Mouse (Mus musculus) ovary, adult 10 weeks (tissue): ENCODE data around the gene Kdelr3. TPM values are rescaled to one million over a fixed set of nuclear protein-coding genes. Genes with fewer than 3 reads are reported as not detected.

Experiments
- polyA plus RNA-seq: library from polyadenylated mRNA; stranded (reverse); fragments of 350-450 nt; fragmentation: Illumina TruSeq; extraction: RNeasy Lipid Tissue Mini Kit (QIAGEN cat#74804); gene quantifications from one replicate; pipeline ENCODE4 v1.2.3, GENCODE M21; 2014

Kdelr3 gene
- 14.0 TPM for polyA plus RNA-seq

DNA sequence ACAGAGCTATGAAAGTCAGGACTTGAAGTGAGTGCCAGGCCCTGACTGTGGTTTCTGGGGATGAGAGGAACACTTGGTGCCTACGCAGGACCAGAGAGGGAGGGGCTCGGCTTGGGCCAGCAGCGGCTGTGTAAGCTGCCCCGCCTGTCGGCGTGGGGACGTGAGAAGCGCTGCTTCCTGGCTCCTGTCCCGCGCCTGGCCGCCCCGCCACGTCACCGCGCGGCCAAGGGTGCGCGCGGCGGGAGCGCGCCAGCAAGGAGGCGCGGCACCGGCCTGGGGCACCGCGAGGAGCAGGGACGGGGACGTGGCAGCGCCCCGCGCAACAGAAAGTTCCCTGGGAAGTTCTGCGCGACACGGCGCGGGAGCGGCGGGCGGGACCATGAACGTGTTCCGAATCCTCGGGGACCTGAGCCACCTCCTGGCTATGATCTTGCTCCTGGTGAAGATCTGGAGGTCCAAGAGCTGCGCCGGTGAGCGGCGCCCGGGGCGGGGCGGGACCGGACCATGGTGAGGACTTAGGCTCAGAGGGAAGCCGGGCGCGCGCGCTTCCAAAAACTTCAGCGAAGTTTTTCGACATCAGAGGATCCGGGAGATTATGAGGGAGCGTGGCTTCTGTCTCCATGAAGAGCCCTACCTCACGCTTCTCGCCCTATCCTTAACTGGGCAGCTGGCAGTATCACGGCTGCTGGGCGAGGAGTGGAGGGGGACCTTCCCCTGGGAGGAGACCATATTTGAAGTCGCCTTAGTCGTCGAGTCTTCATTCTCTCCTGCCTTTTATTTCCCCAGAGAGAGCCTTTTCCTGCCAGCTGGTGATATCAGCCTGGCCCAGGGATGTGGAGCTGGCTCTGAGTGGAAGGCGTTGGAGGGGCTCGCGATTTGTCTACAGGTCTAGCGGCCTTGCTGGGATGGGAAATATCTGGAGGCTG is at the start of gene Kdelr3:
TSS of gene Kdelr3 (plus strand) at position 241 of the 926 bp plus-strand sequence.

DNA sequence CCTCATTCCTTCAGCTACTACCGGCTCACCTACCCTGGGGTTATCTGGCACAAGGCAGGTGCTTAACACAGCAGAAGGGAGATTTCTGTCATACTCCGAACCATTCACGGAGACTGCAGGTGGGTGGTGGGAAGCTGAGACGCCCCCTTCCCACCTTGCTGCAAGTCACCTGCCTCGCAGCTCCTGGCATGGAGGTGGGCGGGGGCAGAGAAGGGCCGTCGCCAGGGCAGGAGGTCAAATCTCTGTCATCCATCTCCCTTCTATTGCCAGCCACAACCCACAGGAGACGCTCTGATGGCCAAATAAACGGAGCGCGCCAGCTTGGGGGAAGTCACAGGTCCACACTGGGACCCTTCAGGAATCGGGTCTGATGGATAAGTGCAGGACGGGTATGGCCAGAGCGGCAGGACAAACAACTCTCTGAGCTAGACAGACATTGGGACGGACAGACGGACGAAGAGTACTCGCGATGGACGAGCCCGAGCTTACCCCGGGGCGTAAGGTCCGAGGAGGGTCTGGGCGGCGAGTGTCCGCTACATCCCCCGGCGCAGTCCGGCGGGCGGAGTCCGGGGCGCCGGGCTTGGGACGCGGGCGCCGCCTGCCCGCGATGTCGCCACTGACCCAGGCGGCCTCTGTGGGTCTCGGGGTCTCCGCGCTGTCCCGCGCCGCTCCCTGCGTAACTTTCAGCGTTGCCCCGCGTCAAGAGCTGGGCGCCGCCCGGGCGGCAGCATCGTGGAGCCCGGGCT is 11.3 kb upstream of the Kdelr3 start, which contains the start of gene Kcnj4:
TSS of gene Kcnj4 (minus strand) at position 535 of the 746 bp plus-strand sequence.

DNA sequence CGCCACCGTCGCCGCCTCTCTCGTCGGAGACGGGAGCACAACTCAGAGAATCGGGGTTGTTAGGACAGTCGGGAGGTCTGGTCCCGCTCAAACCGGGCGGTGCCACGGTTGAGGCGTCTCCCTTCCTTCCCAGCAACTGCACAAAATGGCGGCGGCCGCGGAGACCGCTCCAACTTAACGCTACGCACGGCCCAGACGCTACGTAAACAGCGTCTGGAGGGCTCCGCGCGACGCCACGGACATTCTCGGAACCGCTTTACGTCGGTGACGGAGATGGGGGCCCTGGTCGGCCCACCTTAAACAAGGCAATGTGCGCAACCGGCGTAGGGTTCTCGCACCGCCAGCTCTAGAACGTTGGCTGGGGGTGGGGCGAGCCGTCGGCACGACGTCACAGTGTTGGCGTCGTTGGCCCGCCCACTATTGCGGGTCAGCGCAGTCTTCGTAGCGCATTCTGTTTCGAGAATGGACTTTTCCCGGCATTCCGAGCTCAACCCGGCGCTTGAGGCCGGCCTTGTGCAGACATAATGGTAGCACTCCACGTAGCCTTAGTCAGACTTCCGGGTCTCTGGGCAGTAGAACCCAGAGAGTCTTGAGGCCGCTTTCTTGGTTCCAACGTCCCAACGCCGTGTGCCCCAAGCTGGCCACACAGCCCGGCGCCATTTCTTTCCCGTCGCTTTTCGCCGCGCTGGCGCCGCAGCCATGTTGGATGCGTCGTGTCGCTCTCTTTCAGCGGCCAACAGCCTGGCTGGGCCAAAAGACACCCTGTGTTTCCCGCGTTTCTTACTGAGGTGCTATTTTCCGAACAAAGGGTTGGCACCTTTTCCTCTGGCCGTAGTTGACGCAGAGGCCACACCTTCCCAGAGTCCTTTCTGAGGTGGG is 30.4 kb downstream of the Kdelr3 start, which contains the start of gene Ddx17:
TSS of gene Ddx17 (minus strand) at position 332 of the 879 bp plus-strand sequence.

Other genes starting within 250 kb of the Kdelr3 start
- not detected for gene Baiap2l2, start 230.9 kb upstream of the Kdelr3 start, polyA plus RNA-seq
- gene Pla2g6, start 188.0 kb upstream of the Kdelr3 start, polyA plus RNA-seq, result 0.26 TPM
- 1.3 TPM for gene Maff, start 169.8 kb upstream of the Kdelr3 start, polyA plus RNA-seq
- 8.1 TPM for gene Tmem184b, start 112.8 kb upstream of the Kdelr3 start, polyA plus RNA-seq
- 13.7 TPM for gene Csnk1e, start 60.8 kb upstream of the Kdelr3 start, polyA plus RNA-seq
- gene Kcnj4, start 11.2 kb upstream of the Kdelr3 start, polyA plus RNA-seq, result not detected
- 237 TPM for gene Ddx17, start 30.3 kb downstream of the Kdelr3 start, polyA plus RNA-seq
- 1.3 TPM for gene Dmc1, start 88.7 kb downstream of the Kdelr3 start, polyA plus RNA-seq
- 1.5 TPM for gene Fam227a, start 142.5 kb downstream of the Kdelr3 start, polyA plus RNA-seq
- 2.4 TPM for gene Cby1, start 142.8 kb downstream of the Kdelr3 start, polyA plus RNA-seq
- gene Tomm22, start 154.4 kb downstream of the Kdelr3 start, polyA plus RNA-seq, result 270 TPM
- 24.8 TPM for gene Josd1, start 171.5 kb downstream of the Kdelr3 start, polyA plus RNA-seq
- 1.2 TPM for gene Gtpbp1, start 174.4 kb downstream of the Kdelr3 start, polyA plus RNA-seq
- gene Sun2, start 226.1 kb downstream of the Kdelr3 start, polyA plus RNA-seq, result 6.8 TPM